Mouse (Mus musculus) forebrain, postnatal 0 days (tissue): ENCODE measurements around the gene Chrd. TPM values are rescaled to one million over a fixed set of nuclear protein-coding genes. Genes with fewer than 3 reads are reported as not detected.

Experiments
- ATAC-seq: fragments of 200-750 bp; cut with Nextera tagmentation; 2 replicates; pipeline ENCODE4 v1.8.0; 2017; ENCODE audit warnings: mild to moderate bottlenecking, moderate library complexity
- DNase-seq: peaks from one replicate; pipeline ENCODE4 v3.0.0-alpha.2; 2015
- H3K27ac ChIP-seq: fragments of 300-500 bp; sonication (generic); 2 replicates; pipeline ENCODE4 v1.5.1; 2014; ENCODE audit warnings: low read depth, mild to moderate bottlenecking, antibody characterized with exemption, low read length, moderate library complexity, mixed read lengths
- H3K27me3 ChIP-seq: fragments of 300-500 bp; sonication (generic); 2 replicates; pipeline ENCODE4 v1.6.1; 2014; ENCODE audit warnings: mild to moderate bottlenecking, low read length, mixed read lengths; ENCODE audit not compliant: insufficient read depth
- H3K36me3 ChIP-seq: fragments of 300-500 bp; sonication (generic); 2 replicates; pipeline ENCODE4 v1.6.1; 2014; ENCODE audit warnings: mild to moderate bottlenecking, moderate library complexity; ENCODE audit not compliant: insufficient read depth
- H3K4me1 ChIP-seq: fragments of 300-500 bp; sonication (generic); 2 replicates; pipeline ENCODE4 v1.6.1; 2014; ENCODE audit warnings: antibody characterized with exemption; ENCODE audit not compliant: insufficient read depth
- H3K4me2 ChIP-seq: fragments of 300-500 bp; sonication (generic); 2 replicates; pipeline ENCODE4 v1.6.1; 2014; ENCODE audit warnings: low read depth, mild to moderate bottlenecking, moderate library complexity
- H3K4me3 ChIP-seq: fragments of 300-500 bp; sonication (generic); 2 replicates; pipeline ENCODE4 v1.5.1; 2014; ENCODE audit warnings: low read depth, low read length, mixed read lengths
- H3K9ac ChIP-seq: fragments of 300-500 bp; sonication (generic); 2 replicates; pipeline ENCODE4 v1.6.1; 2014; ENCODE audit warnings: mild to moderate bottlenecking
- H3K9me3 ChIP-seq: fragments of 300-500 bp; sonication (generic); 2 replicates; pipeline ENCODE4 v1.6.1; 2016; ENCODE audit warnings: low read length
- CTCF ChIP-seq: sonication (generic); IDR thresholded peaks from 2 replicates; pipeline ENCODE4 v1.5.1; 2016; ENCODE audit warnings: antibody characterized with exemption, control low read depth, low read depth
- WGBS: fragments of 180-500 bp; shearing (Covaris S2); extraction: QIAGEN DNeasy Blood & Tissue Kit; methylation state at CpG from one replicate; pipeline ENCODE4 v1.1.7; 2014; 5-methylcytosine and 5-hydroxymethylcytosine counted together
- polyA plus RNA-seq: library from polyadenylated mRNA; unstranded; fragments of >200 nt; fragmentation: Nextera tagmentation; extraction: Ambion mirVana; gene quantifications from 2 replicates; pipeline ENCODE4 v1.2.1, GENCODE M21; 2015
- total RNA-seq: library from RNA; depleted of rRNA; stranded (reverse); fragments of >200 nt; gene quantifications from 2 replicates; pipeline ENCODE4 v1.2.3, GENCODE M21; 2014

Chrd gene
- total and polyA plus RNA-seq, 2 experiments from 2014 or later, result 3.4 to 15.8 TPM

GRCm38 (mm10) chr16:20757385-20757784 lies 24.5 kb downstream of the Chrd start:
- H3K4me2 ChIP-seq, result no peak overlapping the region
- WGBS, result 71% methylated on average over 1 of the region's 1 CpGs

GRCm38 (mm10) chr16:20761681-20762080 lies 28.8 kb downstream of the Chrd start:
- no peak for ATAC-seq
- no peaks in the 10 kb centered on the region for H3K36me3 ChIP-seq
- no peak overlapping the region for H3K27ac ChIP-seq
- DNase-seq, result peak; percentile 24
- H3K27me3 ChIP-seq, result no peaks in the 10 kb centered on the region
- TF ChIP-seq CTCF, result peak; percentile 58
- H3K4me3 ChIP-seq, result no peak overlapping the region
- no peaks in the 10 kb centered on the region for H3K9me3 ChIP-seq
- 6% methylated on average over 3 of the region's 3 CpGs for WGBS
- no peak overlapping the region for H3K9ac ChIP-seq
- no peak overlapping the region for H3K4me2 ChIP-seq
- no peaks in the 10 kb centered on the region for H3K4me1 ChIP-seq

More at GRCm38 (mm10) chr16:20757385-20757784, 24.5 kb downstream of the Chrd start:
- no peaks in the 10 kb centered on the region for H3K27me3 ChIP-seq
- H3K4me3 ChIP-seq, result no peak overlapping the region
- no peak overlapping the region for H3K9ac ChIP-seq
- TF ChIP-seq CTCF, result no peak
- no peaks in the 10 kb centered on the region for H3K4me1 ChIP-seq
- DNase-seq, result no peak
- no peaks in the 10 kb centered on the region for H3K36me3 ChIP-seq
- no peak overlapping the region for H3K27ac ChIP-seq
- no peak for ATAC-seq
- H3K9me3 ChIP-seq, result no peaks in the 10 kb centered on the region

GRCm38 (mm10) chr16:20765244-20765643 lies 32.3 kb downstream of the Chrd start:
- no peak overlapping the region for H3K27ac ChIP-seq
- H3K4me1 ChIP-seq, result no peaks in the 10 kb centered on the region
- ATAC-seq (no peak), DNase-seq (peak; percentile 36)
- H3K4me2 ChIP-seq, result no peak overlapping the region
- H3K27me3 ChIP-seq, result no peaks in the 10 kb centered on the region
- H3K36me3 ChIP-seq, result no peaks in the 10 kb centered on the region
- no peak overlapping the region for H3K4me3 ChIP-seq
- H3K9ac ChIP-seq, result no peak overlapping the region
- no peaks in the 10 kb centered on the region for H3K9me3 ChIP-seq
- peak; percentile 64 for TF ChIP-seq CTCF
- WGBS, result 47% methylated on average over 9 of the region's 9 CpGs

GRCm38 (mm10) chr16:20775021-20775420 lies 42.1 kb downstream of the Chrd start:
- ATAC-seq, result no peak
- WGBS, result 84% methylated on average over 5 of the region's 5 CpGs
- Histone ChIP-seq H3K27me3 (no peaks in the 10 kb centered on the region), H3K4me1 (no peaks in the 10 kb centered on the region), H3K9ac (no peak overlapping the region), H3K4me3 (no peak overlapping the region), H3K27ac (no peak overlapping the region), H3K9me3 (no peaks in the 10 kb centered on the region), H3K4me2 (no peak overlapping the region), H3K36me3 (no peaks in the 10 kb centered on the region)
- DNase-seq, result no peak
- no peak for TF ChIP-seq CTCF

GRCm38 (mm10) chr16:20779846-20780245 lies 46.9 kb downstream of the Chrd start:
- Histone ChIP-seq H3K9me3 (no peaks in the 10 kb centered on the region), H3K4me1 (no peaks in the 10 kb centered on the region), H3K4me2 (no peak overlapping the region), H3K27me3 (no peaks in the 10 kb centered on the region), H3K9ac (no peak overlapping the region), H3K36me3 (no peaks in the 10 kb centered on the region), H3K4me3 (no peak overlapping the region), H3K27ac (no peak overlapping the region)
- DNase-seq (no peak), ATAC-seq (no peak)
- 80% methylated on average over 3 of the region's 3 CpGs for WGBS
- no peak for TF ChIP-seq CTCF

- Histone ChIP-seq H3K4me2 (no peak overlapping the region), H3K36me3 (no peaks in the 10 kb centered on the region), H3K27me3 (no peaks in the 10 kb centered on the region), H3K4me3 (no peak overlapping the region), H3K9me3 (no peaks in the 10 kb centered on the region), H3K27ac (no peak overlapping the region), H3K9ac (no peak overlapping the region), H3K4me1 (no peaks in the 10 kb centered on the region)
- TF ChIP-seq CTCF, result no peak
- WGBS, result 71% methylated on average over 4 of the region's 4 CpGs
- ATAC-seq (no peak), DNase-seq (no peak)
Observed at GRCm38 (mm10) chr16:20781101-20781630, 48.2 kb downstream of the Chrd start.

GRCm38 (mm10) chr16:20783891-20784290 lies 51.0 kb downstream of the Chrd start:
- Histone ChIP-seq H3K27me3 (no peaks in the 10 kb centered on the region), H3K36me3 (no peaks in the 10 kb centered on the region), H3K4me3 (no peak overlapping the region), H3K9me3 (no peaks in the 10 kb centered on the region), H3K4me1 (no peaks in the 10 kb centered on the region), H3K9ac (no peak overlapping the region), H3K4me2 (no peak overlapping the region), H3K27ac (no peak overlapping the region)
- DNase-seq (no peak), ATAC-seq (no peak)
- TF ChIP-seq CTCF, result no peak
- 89% methylated on average over 2 of the region's 2 CpGs for WGBS
